Mouse (Mus musculus) thymus, adult 2 months (tissue): ENCODE measurements at regions not wholly inside any gene's neighbourhood (a gene's known extent, or its start where the extent isn't known, plus 50 kb on each side); places are given as distances from the start of the nearest gene placed in this dataset.

Experiments used
- DNase-seq: peaks from one replicate; pipeline ENCODE4 v3.0.0; 2021
- H3K27ac ChIP-seq: fragments of 200-500 bp; 2 replicates; pipeline ENCODE4 v1.5.1; 2012; ENCODE audit warnings: low read length, control low read depth; ENCODE audit not compliant: control insufficient read depth, insufficient read depth
- H3K27me3 ChIP-seq: fragments of 200-500 bp; 2 replicates; pipeline ENCODE4 v1.6.1; 2012; ENCODE audit warnings: mild to moderate bottlenecking, low read length, moderate library complexity, mixed read lengths; ENCODE audit not compliant: control insufficient read depth, insufficient read depth
- H3K36me3 ChIP-seq: fragments of 200-500 bp; 2 replicates; pipeline ENCODE4 v1.6.1; 2012; ENCODE audit warnings: mild to moderate bottlenecking, low read length, moderate library complexity; ENCODE audit not compliant: control insufficient read depth, insufficient read depth
- H3K4me1 ChIP-seq: fragments of 200-500 bp; replicated peaks from 2 replicates; pipeline ENCODE4 v1.6.1; 2012; ENCODE audit warnings: low read length; ENCODE audit not compliant: control insufficient read depth, insufficient read depth
- H3K4me3 ChIP-seq: fragments of 200-500 bp; 2 replicates; pipeline ENCODE4 v1.5.1; 2012; ENCODE audit warnings: mild to moderate bottlenecking, low read length, control low read depth, moderate library complexity; ENCODE audit not compliant: control insufficient read depth, insufficient read depth
- CTCF ChIP-seq: fragments of 200-500 bp; IDR thresholded peaks from 2 replicates; pipeline ENCODE4 v1.5.1; 2012; ENCODE audit warnings: mild to moderate bottlenecking, control low read depth, low read length, moderate library complexity, borderline replicate concordance; ENCODE audit not compliant: control insufficient read depth, poor library complexity, insufficient read depth; ENCODE audit errors: extremely low read depth
- POLR2A ChIP-seq: fragments of 200-500 bp; IDR thresholded peaks from 2 replicates; pipeline ENCODE4 v1.6.1; 2012; ENCODE audit warnings: mild to moderate bottlenecking, low read length, control low read depth, moderate library complexity; ENCODE audit not compliant: control insufficient read depth, poor library complexity, insufficient read depth; ENCODE audit errors: extremely low read depth
- WGBS: fragments of 180-500 bp; shearing (Covaris S2); methylation state at CpG from one replicate; pipeline ENCODE4 v1.1.7; 2018; 5-methylcytosine and 5-hydroxymethylcytosine counted together

- no peak for DNase-seq
- no peaks in the 10 kb centered on the region for H3K27me3 ChIP-seq
- H3K36me3 ChIP-seq = no peaks in the 10 kb centered on the region
- H3K27ac ChIP-seq = no peak overlapping the region
- TF ChIP-seq CTCF = no peak
- no peak for TF ChIP-seq POLR2A
- WGBS = 95% methylated on average over 4 of the region's 4 CpGs
- H3K4me1 ChIP-seq = no peaks in the 10 kb centered on the region
- H3K4me3 ChIP-seq = no peak overlapping the region
Observed at GRCm38 (mm10) chr12:106822311-106822710, 666.1 kb upstream of the 3110018I06Rik start.

GRCm38 (mm10) chr12:106828542-106828941 lies 659.9 kb upstream of the 3110018I06Rik start:
- no peak for TF ChIP-seq POLR2A
- TF ChIP-seq CTCF = no peak

GRCm38 (mm10) chr12:106829323-106829722 lies 659.1 kb upstream of the 3110018I06Rik start:
- WGBS = 66% methylated on average over 9 of the region's 9 CpGs
- Histone ChIP-seq H3K27ac (no peak overlapping the region), H3K27me3 (no peaks in the 10 kb centered on the region), H3K36me3 (no peaks in the 10 kb centered on the region), H3K4me1 (no peaks in the 10 kb centered on the region), H3K4me3 (no peak overlapping the region)
- DNase-seq = no peak
- no peak for TF ChIP-seq POLR2A
- no peak for TF ChIP-seq CTCF

More at GRCm38 (mm10) chr12:106828542-106828941, 659.9 kb upstream of the 3110018I06Rik start:
- Histone ChIP-seq H3K27me3 (no peaks in the 10 kb centered on the region), H3K27ac (no peak overlapping the region), H3K36me3 (no peaks in the 10 kb centered on the region), H3K4me1 (no peaks in the 10 kb centered on the region), H3K4me3 (no peak overlapping the region)
- 23% methylated on average over 3 of the region's 3 CpGs for WGBS
- no peak for DNase-seq

GRCm38 (mm10) chr12:106835241-106835640 lies 653.2 kb upstream of the 3110018I06Rik start:
- 81% methylated on average over 3 of the region's 3 CpGs for WGBS
- no peak for TF ChIP-seq POLR2A
- no peak for TF ChIP-seq CTCF
- Histone ChIP-seq H3K27me3 (no peaks in the 10 kb centered on the region), H3K27ac (no peak overlapping the region), H3K4me1 (no peaks in the 10 kb centered on the region), H3K4me3 (no peak overlapping the region), H3K36me3 (no peaks in the 10 kb centered on the region)
- DNase-seq = no peak

- Histone ChIP-seq H3K27ac (no peak overlapping the region), H3K36me3 (no peaks in the 10 kb centered on the region), H3K27me3 (no peaks in the 10 kb centered on the region), H3K4me1 (no peaks in the 10 kb centered on the region), H3K4me3 (no peak overlapping the region)
- WGBS = 83% methylated on average over 5 of the region's 5 CpGs
- DNase-seq = no peak
- TF ChIP-seq CTCF (no peak), POLR2A (no peak)
Observed at GRCm38 (mm10) chr12:106839618-106840017, 648.8 kb upstream of the 3110018I06Rik start.

- H3K36me3 ChIP-seq = no peaks in the 10 kb centered on the region
- 88% methylated on average over 9 of the region's 9 CpGs for WGBS
- no peaks in the 10 kb centered on the region for H3K4me1 ChIP-seq
- no peak for DNase-seq
- H3K27ac ChIP-seq = no peak overlapping the region
- TF ChIP-seq CTCF (no peak), POLR2A (no peak)
- H3K27me3 ChIP-seq = no peaks in the 10 kb centered on the region
- no peak overlapping the region for H3K4me3 ChIP-seq
Observed at GRCm38 (mm10) chr12:106840150-106840651, 648.2 kb upstream of the 3110018I06Rik start.

- WGBS = 80% methylated on average over 8 of the region's 8 CpGs
Observed at GRCm38 (mm10) chr12:106841996-106842395, 646.4 kb upstream of the 3110018I06Rik start.

More at GRCm38 (mm10) chr12:106841996-106842395, 646.4 kb upstream of the 3110018I06Rik start:
- Histone ChIP-seq H3K27ac (no peak overlapping the region), H3K36me3 (no peaks in the 10 kb centered on the region), H3K27me3 (no peaks in the 10 kb centered on the region), H3K4me3 (no peak overlapping the region), H3K4me1 (no peaks in the 10 kb centered on the region)
- no peak for DNase-seq
- TF ChIP-seq CTCF = no peak
- no peak for TF ChIP-seq POLR2A
